Mouse (Mus musculus) urinary bladder, adult 18-20 months (tissue): ENCODE results near the gene Gm17949.

Source experiments
- DNase-seq, 2 experiments: peaks; one replicate each; pipeline ENCODE4 v3.0.0; 2022; ENCODE audit warnings: low spot score in 2 of 2, mixed read lengths in 2 of 2

The Gm17949 gene

GRCm38 (mm10) chr17:57011236-57012141 is at the start of gene Gm17949, which contains the start of gene Gtf2f1:
Gm17949 (plus strand) TSS chr17:57011469.
Gtf2f1 (minus strand) TSS chr17:57011288.
- DNase-seq: peak; percentile 86 to 88

GRCm38 (mm10) chr17:56961880-56962279 is 49.4 kb upstream of the Gm17949 start:
- no peak for DNase-seq

GRCm38 (mm10) chr17:56962642-56963405 is 48.4 kb upstream of the Gm17949 start:
- no peak for DNase-seq

GRCm38 (mm10) chr17:56963646-56964045 is 47.6 kb upstream of the Gm17949 start:
- no peak for DNase-seq

- no peak for DNase-seq
Observed at GRCm38 (mm10) chr17:56969321-56969720, 41.9 kb upstream of the Gm17949 start.

GRCm38 (mm10) chr17:56970081-56970480 is 41.2 kb upstream of the Gm17949 start:
- DNase-seq: no peak

GRCm38 (mm10) chr17:56973956-56974707 is 37.1 kb upstream of the Gm17949 start:
- DNase-seq: no peak

GRCm38 (mm10) chr17:56974708-56975240 is 36.5 kb upstream of the Gm17949 start:
- no peak for DNase-seq

- no peak for DNase-seq
Observed at GRCm38 (mm10) chr17:56975391-56975790, 35.9 kb upstream of the Gm17949 start.

GRCm38 (mm10) chr17:56976531-56977390 is 34.5 kb upstream of the Gm17949 start:
- DNase-seq: no peak

- DNase-seq: no peak
Observed at GRCm38 (mm10) chr17:56979524-56979923, 31.7 kb upstream of the Gm17949 start.

- no peak for DNase-seq
Observed at GRCm38 (mm10) chr17:56981049-56981448, 30.2 kb upstream of the Gm17949 start.

GRCm38 (mm10) chr17:56982013-56982412 is 29.3 kb upstream of the Gm17949 start, which contains the start of gene Acer1:
Acer1 (minus strand) TSS chr17:56982126.
- DNase-seq: no peak

GRCm38 (mm10) chr17:56984886-56985285 is 26.4 kb upstream of the Gm17949 start:
- DNase-seq: no peak

- no peak for DNase-seq
Observed at GRCm38 (mm10) chr17:56985656-56986055, 25.6 kb upstream of the Gm17949 start.

GRCm38 (mm10) chr17:56986105-56986805 is 25.0 kb upstream of the Gm17949 start:
- DNase-seq: no peak

- no peak for DNase-seq
Observed at GRCm38 (mm10) chr17:56988441-56988840, 22.8 kb upstream of the Gm17949 start.

GRCm38 (mm10) chr17:56988921-56989430 is 22.3 kb upstream of the Gm17949 start:
- no peak for DNase-seq

GRCm38 (mm10) chr17:56989467-56990114 is 21.7 kb upstream of the Gm17949 start:
- DNase-seq: peak in 1 of 2 experiments; percentile 61
